Mouse (Mus musculus) thymus, adult 2 months (tissue): ENCODE measurements around the gene Dut. TPM values are rescaled to one million over a fixed set of nuclear protein-coding genes. Genes with fewer than 3 reads are reported as not detected.
"Not testable (repeated sequence)": the region's sequence is repeated elsewhere in the genome, so short reads cannot be mapped to it uniquely, and the experiment has no call there.

Experiments
- DNase-seq: peaks from one replicate; pipeline ENCODE4 v3.0.0; 2021
- H3K27ac ChIP-seq: fragments of 200-500 bp; 2 replicates; pipeline ENCODE4 v1.5.1; 2012; ENCODE audit warnings: low read length, control low read depth; ENCODE audit not compliant: control insufficient read depth, insufficient read depth
- H3K27me3 ChIP-seq: fragments of 200-500 bp; 2 replicates; pipeline ENCODE4 v1.6.1; 2012; ENCODE audit warnings: mild to moderate bottlenecking, low read length, moderate library complexity, mixed read lengths; ENCODE audit not compliant: control insufficient read depth, insufficient read depth
- H3K36me3 ChIP-seq: fragments of 200-500 bp; 2 replicates; pipeline ENCODE4 v1.6.1; 2012; ENCODE audit warnings: mild to moderate bottlenecking, low read length, moderate library complexity; ENCODE audit not compliant: control insufficient read depth, insufficient read depth
- H3K4me1 ChIP-seq: fragments of 200-500 bp; replicated peaks from 2 replicates; pipeline ENCODE4 v1.6.1; 2012; ENCODE audit warnings: low read length; ENCODE audit not compliant: control insufficient read depth, insufficient read depth
- H3K4me3 ChIP-seq: fragments of 200-500 bp; 2 replicates; pipeline ENCODE4 v1.5.1; 2012; ENCODE audit warnings: mild to moderate bottlenecking, low read length, control low read depth, moderate library complexity; ENCODE audit not compliant: control insufficient read depth, insufficient read depth
- CTCF ChIP-seq: fragments of 200-500 bp; IDR thresholded peaks from 2 replicates; pipeline ENCODE4 v1.5.1; 2012; ENCODE audit warnings: mild to moderate bottlenecking, control low read depth, low read length, moderate library complexity, borderline replicate concordance; ENCODE audit not compliant: control insufficient read depth, poor library complexity, insufficient read depth; ENCODE audit errors: extremely low read depth
- POLR2A ChIP-seq: fragments of 200-500 bp; IDR thresholded peaks from 2 replicates; pipeline ENCODE4 v1.6.1; 2012; ENCODE audit warnings: mild to moderate bottlenecking, low read length, control low read depth, moderate library complexity; ENCODE audit not compliant: control insufficient read depth, poor library complexity, insufficient read depth; ENCODE audit errors: extremely low read depth
- WGBS: fragments of 180-500 bp; shearing (Covaris S2); methylation state at CpG from one replicate; pipeline ENCODE4 v1.1.7; 2018; 5-methylcytosine and 5-hydroxymethylcytosine counted together
- polyA plus RNA-seq: library from polyadenylated mRNA; depleted of rRNA; stranded (reverse); fragments of >200 nt; gene quantifications from 2 replicates; pipeline ENCODE4 v1.2.3, GENCODE M21; 2012

Gene Dut
- polyA plus RNA-seq, 1 experiment, result 78.6 TPM

DNA sequence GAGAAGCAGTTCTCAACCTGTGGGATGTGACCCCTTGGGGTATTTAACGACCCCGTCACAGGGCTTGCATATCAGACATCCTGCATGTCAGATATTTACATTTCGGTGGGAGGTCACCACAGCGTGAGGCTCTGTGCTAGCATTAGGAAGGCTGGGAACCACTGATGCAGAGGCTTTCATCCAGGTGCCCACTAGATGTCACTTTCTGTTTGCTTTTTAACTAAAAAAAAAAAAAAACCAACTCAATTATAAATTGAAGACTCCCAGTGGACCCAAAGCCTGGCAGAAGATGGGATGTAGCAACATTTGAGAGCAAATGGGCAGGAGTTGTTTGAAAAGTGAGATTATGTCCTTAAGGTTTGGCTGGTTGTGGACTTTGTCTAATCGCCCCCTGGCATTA, 16.1 kb downstream of the Dut start:
- Histone ChIP-seq H3K36me3 (peaks cover 3% of the 10 kb centered on the region), H3K4me3 (no peak overlapping the region), H3K27ac (no peak overlapping the region), H3K27me3 (no peaks in the 10 kb centered on the region), H3K4me1 (no peaks in the 10 kb centered on the region)
- 39% methylated on average over 5 of the region's 5 CpGs for WGBS
- TF ChIP-seq CTCF, result no peak
- no peak for TF ChIP-seq POLR2A
- no peak for DNase-seq

DNA sequence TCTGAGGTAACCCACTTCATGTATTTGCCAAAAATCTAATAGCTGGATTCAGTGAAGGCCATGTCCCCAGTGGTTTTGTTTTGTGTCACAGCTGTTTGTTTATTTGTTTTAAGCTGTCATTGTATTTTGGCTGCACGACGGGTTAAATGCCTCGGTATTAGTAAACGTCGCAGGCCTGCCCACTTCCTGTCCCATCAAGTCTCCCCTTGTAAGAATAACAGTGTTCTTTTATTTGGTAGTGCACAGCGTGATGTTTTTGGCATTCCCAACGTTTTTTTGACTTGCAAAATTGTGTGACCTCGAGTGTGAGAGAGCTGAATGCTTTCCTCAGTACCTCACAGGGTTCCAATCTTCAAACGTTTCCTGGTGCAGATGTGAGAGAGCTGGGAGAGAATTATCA, 16.8 kb downstream of the Dut start:
- no peaks in the 10 kb centered on the region for H3K27me3 ChIP-seq
- TF ChIP-seq POLR2A (no peak), CTCF (no peak)
- WGBS, result 64% methylated on average over 9 of the region's 9 CpGs
- no peak for DNase-seq
- no peak overlapping the region for H3K4me3 ChIP-seq
- H3K27ac ChIP-seq, result no peak overlapping the region
- H3K36me3 ChIP-seq, result no peaks in the 10 kb centered on the region; the same call in 1 of the 2 replicates
- H3K4me1 ChIP-seq, result no peaks in the 10 kb centered on the region

DNA sequence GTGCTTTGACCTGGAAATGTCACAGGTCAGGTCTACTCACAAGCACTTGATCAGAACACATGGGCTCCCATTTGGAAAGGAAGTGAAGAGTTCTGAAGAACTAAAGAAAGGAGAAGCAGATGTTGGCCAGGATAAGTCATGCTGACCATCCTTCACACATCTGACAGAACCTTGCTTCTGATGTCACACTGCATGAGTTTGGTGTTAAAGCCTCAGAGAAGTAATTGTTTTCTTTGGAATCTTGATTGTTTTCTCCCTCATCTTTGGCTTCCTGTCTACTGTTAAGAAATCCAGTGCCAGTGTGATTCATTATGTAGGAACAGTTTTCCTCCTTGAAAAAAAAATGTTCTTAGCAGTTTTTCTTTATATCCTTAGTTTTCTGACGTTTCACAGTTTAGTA, 21.9 kb downstream of the Dut start:
- TF ChIP-seq CTCF, result no peak
- TF ChIP-seq POLR2A, result no peak

DNA sequence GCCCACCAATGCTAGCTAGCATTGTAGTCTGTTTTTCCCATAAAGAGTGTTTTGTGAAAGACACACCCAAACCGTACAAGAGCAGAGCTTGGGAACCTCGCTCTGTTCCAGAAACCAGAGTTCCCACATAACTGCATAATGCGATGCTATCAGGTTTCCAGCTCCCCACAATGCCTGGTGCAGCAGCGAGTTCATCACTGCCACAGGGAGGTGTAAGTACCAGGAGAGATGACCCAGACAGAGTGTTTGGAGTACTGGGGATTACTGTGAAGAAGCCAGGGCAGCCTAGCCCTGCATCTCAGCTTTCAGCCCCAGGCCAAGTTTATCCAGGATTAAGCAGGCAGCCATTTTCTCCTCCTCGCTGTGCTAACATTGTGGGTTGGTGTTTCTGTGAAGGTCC, 28.6 kb downstream of the Dut start:
- Histone ChIP-seq H3K27ac (no peak overlapping the region), H3K4me1 (0 out of 2 replicates have a peak, but pooled peaks cover 3% of the 10 kb centered on the region), H3K27me3 (no peaks in the 10 kb centered on the region), H3K4me3 (no peak overlapping the region), H3K36me3 (no peaks in the 10 kb centered on the region)
- no peak for DNase-seq
- TF ChIP-seq CTCF, result no peak
- no peak for TF ChIP-seq POLR2A
- WGBS, result 93% methylated on average over 5 of the region's 5 CpGs

More for the DNA sequence above, 21.9 kb downstream of the Dut start:
- DNase-seq, result no peak
- H3K27ac ChIP-seq, result no peak overlapping the region
- no peaks in the 10 kb centered on the region for H3K36me3 ChIP-seq
- H3K27me3 ChIP-seq, result no peaks in the 10 kb centered on the region
- H3K4me1 ChIP-seq, result no peaks in the 10 kb centered on the region
- 94% methylated on average over 1 of the region's 1 CpGs for WGBS
- no peak overlapping the region for H3K4me3 ChIP-seq

DNA sequence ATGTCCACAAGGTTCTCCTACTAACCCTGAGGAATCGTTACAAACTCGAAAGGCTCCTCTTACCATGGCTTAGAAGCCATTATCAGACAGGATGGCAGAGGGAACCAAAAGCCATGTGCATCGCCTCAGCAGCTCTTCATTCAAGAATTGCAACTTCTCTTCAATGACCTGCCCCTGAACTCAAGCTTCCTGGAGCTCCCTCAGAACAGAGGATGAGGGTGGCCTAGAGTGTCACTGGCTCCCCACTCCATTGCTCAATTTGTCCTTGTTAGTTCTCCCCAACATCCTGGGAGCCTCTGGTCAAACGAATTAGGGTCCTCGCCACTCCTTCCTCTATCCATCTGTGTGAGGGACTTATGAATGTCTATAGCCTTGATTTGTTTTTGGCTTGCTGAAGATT, 29.7 kb downstream of the Dut start:
- WGBS, result 92% methylated on average over 5 of the region's 5 CpGs

DNA sequence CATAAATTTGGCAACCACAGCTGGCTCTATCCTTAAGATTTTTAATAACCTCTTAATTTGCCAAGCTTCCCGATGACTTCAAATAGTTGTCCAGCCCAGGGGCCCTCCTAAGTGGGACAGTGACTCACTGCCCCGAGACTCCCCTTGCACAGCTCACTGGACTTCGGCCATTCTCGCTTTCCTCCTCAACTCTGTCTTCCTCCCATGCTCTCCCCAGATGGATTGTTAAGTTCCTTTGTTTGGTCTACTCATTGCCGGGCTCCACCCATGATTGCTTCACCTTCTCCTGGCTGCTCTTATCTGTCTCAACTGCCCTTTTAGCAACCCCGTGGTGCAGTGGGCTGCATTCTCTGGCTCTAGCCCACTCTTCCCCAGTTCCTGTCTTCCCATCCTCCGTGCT, 31.5 kb downstream of the Dut start:
- Histone ChIP-seq H3K36me3 (no peaks in the 10 kb centered on the region), H3K27me3 (no peaks in the 10 kb centered on the region), H3K4me3 (no peak overlapping the region), H3K27ac (no peak overlapping the region), H3K4me1 (0 out of 2 replicates have a peak, but pooled peaks cover 3% of the 10 kb centered on the region)
- 83% methylated on average over 7 of the region's 7 CpGs for WGBS
- DNase-seq, result no peak
- TF ChIP-seq CTCF, result no peak

More for the DNA sequence above, 29.7 kb downstream of the Dut start:
- H3K4me3 ChIP-seq, result no peak overlapping the region
- no peak for DNase-seq
- H3K36me3 ChIP-seq, result no peaks in the 10 kb centered on the region
- no peaks in the 10 kb centered on the region for H3K27me3 ChIP-seq
- H3K27ac ChIP-seq, result no peak overlapping the region
- TF ChIP-seq CTCF, result no peak
- TF ChIP-seq POLR2A, result no peak
- 0 out of 2 replicates have a peak, but pooled peaks cover 3% of the 10 kb centered on the region for H3K4me1 ChIP-seq

DNA sequence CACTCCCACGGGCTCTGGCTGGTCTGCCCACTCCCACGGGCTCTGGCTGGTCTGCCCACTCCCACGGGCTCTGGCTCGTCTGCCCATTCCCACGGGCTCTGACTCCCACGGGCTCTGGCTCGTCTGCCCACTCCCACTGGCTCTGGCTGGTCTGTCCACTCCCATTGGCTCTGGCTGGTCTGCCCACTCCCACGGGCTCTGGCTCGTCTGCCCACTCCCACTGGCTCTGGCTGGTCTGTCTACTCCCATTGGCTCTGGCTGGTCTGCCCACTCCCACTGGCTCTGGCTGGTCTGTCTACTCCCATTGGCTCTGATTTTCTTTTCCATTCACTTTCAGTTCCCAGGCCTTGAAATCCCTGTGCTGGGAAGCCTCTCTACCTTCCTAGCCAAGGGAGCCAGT, 33.0 kb downstream of the Dut start:
- H3K36me3 ChIP-seq, DNase-seq, H3K27me3 ChIP-seq, H3K27ac ChIP-seq, H3K4me1 ChIP-seq, H3K4me3 ChIP-seq: not testable (repeated sequence)
- 96% methylated on average over 9 of the region's 9 CpGs for WGBS
